Mouse (Mus musculus): ENCODE data around the gene Cdk5rap2. TPM values are rescaled to one million over a fixed set of nuclear protein-coding genes. Genes with fewer than 3 reads are reported as not detected.

Gene Cdk5rap2
- total and polyA plus RNA-seq, 2 experiments: 3.0 to 3.6 TPM

- H3K9ac ChIP-seq (ENCODE audit: low read depth, low read length): no peak overlapping the region
- DNase-seq (ENCODE audit: extremely low read depth, low read depth, low spot score): no peak
- no peaks in the 10 kb centered on the region for H3K79me2 ChIP-seq (ENCODE audit: control insufficient read depth, insufficient read depth, low read length)
- no peak overlapping the region for H3K27ac ChIP-seq (replicated peaks; ENCODE audit: insufficient read depth, low read depth, low read length)
- TF ChIP-seq CTCF (IDR thresholded peaks at IDR 0.05; ENCODE audit: low read depth, low read length): no peak
- TF ChIP-seq POLR2A (IDR thresholded peaks at IDR 0.05; ENCODE audit: extremely low read depth, insufficient read depth, low read length): no peak
- H3K4me3 ChIP-seq (ENCODE audit: insufficient read depth, low read depth, low read length): no peak overlapping the region
- no peaks in the 10 kb centered on the region for H3K4me1 ChIP-seq (ENCODE audit: control insufficient read depth, insufficient read depth, low read length)
- WGBS: 86% methylated on average over 3 of the region's 3 CpGs
- peaks cover 6% of the 10 kb centered on the region; the same call in 1 of the 2 replicates for H3K36me3 ChIP-seq (ENCODE audit: control insufficient read depth, insufficient read depth, low read length)
- H3K27me3 ChIP-seq (ENCODE audit: control insufficient read depth, insufficient read depth, low read length): no peaks in the 10 kb centered on the region
These were observed 166.6 kb downstream of the Cdk5rap2 start for GRCm38 (mm10) chr4:70243561-70244120.

DNA sequence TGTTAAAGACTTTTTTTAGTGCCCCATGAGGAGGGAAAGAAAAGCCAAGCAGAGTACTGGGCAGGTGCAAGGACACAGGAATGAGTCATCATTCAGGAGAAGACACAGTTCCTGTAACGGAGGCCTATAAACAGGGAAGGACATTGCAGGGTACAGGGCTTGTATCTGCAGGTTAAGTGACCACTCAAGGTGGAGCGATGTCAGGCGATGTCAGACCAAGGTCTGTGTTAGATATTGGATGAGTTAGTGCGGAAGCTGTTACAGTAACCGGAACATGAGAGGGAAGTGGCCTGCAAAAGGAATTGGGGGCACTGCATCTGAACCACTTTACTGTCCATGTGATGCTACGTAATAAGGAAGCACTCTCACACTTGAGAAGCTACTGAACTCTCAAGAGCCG, 170.5 kb downstream of the Cdk5rap2 start:
- DNase-seq (ENCODE audit: extremely low read depth, low read depth, low spot score): no peak
- no peak overlapping the region for H3K27ac ChIP-seq (replicated peaks; ENCODE audit: insufficient read depth, low read depth, low read length)
- no peaks in the 10 kb centered on the region for H3K4me1 ChIP-seq (ENCODE audit: control insufficient read depth, insufficient read depth, low read length)
- H3K36me3 ChIP-seq (ENCODE audit: control insufficient read depth, insufficient read depth, low read length): peaks cover 4% of the 10 kb centered on the region
- TF ChIP-seq CTCF (IDR thresholded peaks at IDR 0.05; ENCODE audit: low read depth, low read length) (no peak), POLR2A (IDR thresholded peaks at IDR 0.05; ENCODE audit: extremely low read depth, insufficient read depth, low read length) (no peak)
- no peaks in the 10 kb centered on the region for H3K79me2 ChIP-seq (ENCODE audit: control insufficient read depth, insufficient read depth, low read length)
- no peak overlapping the region for H3K9ac ChIP-seq (ENCODE audit: low read depth, low read length)
- no peak overlapping the region for H3K4me3 ChIP-seq (ENCODE audit: insufficient read depth, low read depth, low read length)
- H3K27me3 ChIP-seq (ENCODE audit: control insufficient read depth, insufficient read depth, low read length): no peaks in the 10 kb centered on the region
- 95% methylated on average over 7 of the region's 7 CpGs for WGBS

DNA sequence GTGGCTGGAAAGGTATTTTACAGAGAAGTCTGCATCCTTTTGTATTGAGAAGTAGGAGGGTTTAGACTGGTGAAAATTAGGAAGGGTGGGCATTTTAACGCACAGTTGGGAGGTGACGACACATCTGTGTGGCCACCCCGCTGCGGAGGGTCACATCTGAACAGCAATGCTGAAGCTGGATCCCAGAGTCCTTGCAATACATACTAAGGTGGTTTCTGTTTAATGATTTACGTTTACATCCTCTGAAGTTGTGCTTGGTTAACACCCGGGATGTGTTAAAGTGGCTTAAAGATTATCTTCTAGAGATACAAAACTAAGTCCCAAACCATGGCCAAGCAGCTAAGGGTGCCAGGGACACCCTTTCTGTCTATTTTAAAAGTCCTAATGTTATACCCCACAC, 171.4 kb downstream of the Cdk5rap2 start:
- Histone ChIP-seq H3K79me2 (ENCODE audit: control insufficient read depth, insufficient read depth, low read length) (no peaks in the 10 kb centered on the region), H3K4me3 (ENCODE audit: insufficient read depth, low read depth, low read length) (no peak overlapping the region), H3K9ac (ENCODE audit: low read depth, low read length) (no peak overlapping the region), H3K36me3 (ENCODE audit: control insufficient read depth, insufficient read depth, low read length) (peaks cover 4% of the 10 kb centered on the region), H3K27me3 (ENCODE audit: control insufficient read depth, insufficient read depth, low read length) (no peaks in the 10 kb centered on the region), H3K27ac (replicated peaks; ENCODE audit: insufficient read depth, low read depth, low read length) (no peak overlapping the region), H3K4me1 (ENCODE audit: control insufficient read depth, insufficient read depth, low read length) (no peaks in the 10 kb centered on the region)
- DNase-seq (ENCODE audit: extremely low read depth, low read depth, low spot score): no peak
- 98% methylated on average over 6 of the region's 6 CpGs for WGBS
- TF ChIP-seq POLR2A (IDR thresholded peaks at IDR 0.05; ENCODE audit: extremely low read depth, insufficient read depth, low read length) (no peak), CTCF (IDR thresholded peaks at IDR 0.05; ENCODE audit: low read depth, low read length) (no peak)

DNA sequence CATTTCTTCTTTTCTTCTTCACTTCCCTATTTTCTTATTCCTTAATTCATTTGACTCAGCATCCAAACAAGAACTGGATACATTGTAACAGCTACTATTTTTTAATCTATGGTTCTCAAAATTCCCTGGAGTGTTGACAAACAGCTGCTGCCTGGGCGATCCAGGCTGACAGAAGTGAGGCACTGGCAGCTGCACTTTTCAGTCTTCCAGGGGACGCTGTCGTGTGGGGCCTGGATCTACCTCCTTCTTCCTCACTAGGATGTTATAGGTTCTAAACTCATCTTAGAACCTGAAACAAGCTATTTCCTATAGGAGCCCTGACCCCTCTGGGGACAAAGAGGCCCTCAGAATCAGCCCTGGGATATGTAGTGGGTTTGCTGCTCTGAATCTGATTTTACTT, 177.9 kb downstream of the Cdk5rap2 start:
- DNase-seq (ENCODE audit: extremely low read depth, low read depth, low spot score): no peak
- 91% methylated on average over 3 of the region's 3 CpGs for WGBS
- no peak overlapping the region for H3K9ac ChIP-seq (ENCODE audit: low read depth, low read length)
- no peaks in the 10 kb centered on the region for H3K79me2 ChIP-seq (ENCODE audit: control insufficient read depth, insufficient read depth, low read length)
- H3K4me1 ChIP-seq (ENCODE audit: control insufficient read depth, insufficient read depth, low read length): no peaks in the 10 kb centered on the region
- no peaks in the 10 kb centered on the region for H3K27me3 ChIP-seq (ENCODE audit: control insufficient read depth, insufficient read depth, low read length)
- no peak overlapping the region for H3K27ac ChIP-seq (replicated peaks; ENCODE audit: insufficient read depth, low read depth, low read length)
- TF ChIP-seq POLR2A (IDR thresholded peaks at IDR 0.05; ENCODE audit: extremely low read depth, insufficient read depth, low read length): no peak
- TF ChIP-seq CTCF (IDR thresholded peaks at IDR 0.05; ENCODE audit: low read depth, low read length): no peak
- no peak overlapping the region for H3K4me3 ChIP-seq (ENCODE audit: insufficient read depth, low read depth, low read length)
- H3K36me3 ChIP-seq (ENCODE audit: control insufficient read depth, insufficient read depth, low read length): peaks cover 2% of the 10 kb centered on the region

DNA sequence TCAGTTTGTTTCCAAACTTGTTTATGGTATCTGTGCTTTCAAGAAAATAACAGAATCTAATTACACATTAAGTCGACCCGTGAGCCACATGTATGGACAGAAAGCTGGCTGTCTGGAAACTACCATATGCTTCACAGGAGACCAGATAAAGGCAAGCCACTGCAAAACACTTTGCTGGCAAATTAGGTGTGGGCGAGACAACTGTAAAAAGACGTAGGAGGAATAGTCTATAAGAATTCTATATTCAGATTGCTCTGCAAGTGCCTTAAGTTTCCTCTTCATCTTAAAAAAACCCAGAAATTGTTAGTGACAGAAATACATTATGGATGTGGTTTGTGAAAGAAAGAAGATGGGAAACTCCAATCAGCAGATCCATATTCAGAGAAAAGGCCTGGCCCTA, 180.4 kb downstream of the Cdk5rap2 start:
- no peak for DNase-seq (ENCODE audit: extremely low read depth, low read depth, low spot score)

DNA sequence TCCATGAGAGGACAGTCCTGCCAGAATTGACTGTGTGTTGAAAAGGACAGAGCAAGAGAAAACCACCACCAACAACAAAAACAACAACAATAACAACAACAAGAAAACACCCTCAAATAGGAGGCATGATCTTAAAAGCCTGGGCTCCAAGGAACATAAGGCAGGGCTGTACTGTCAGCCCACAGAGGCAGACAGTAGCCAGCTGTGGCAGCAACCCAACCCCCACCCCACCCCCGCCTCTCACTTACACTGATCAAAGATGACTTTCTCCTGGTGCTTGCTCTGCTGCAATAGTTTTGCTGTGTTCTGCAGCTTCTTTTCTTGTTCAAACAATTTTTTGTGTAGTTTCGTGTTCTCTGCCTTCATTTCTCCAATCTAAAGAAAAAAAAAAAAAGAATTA, 181.9 kb downstream of the Cdk5rap2 start:
- WGBS: 82% methylated on average over 2 of the region's 2 CpGs
- TF ChIP-seq CTCF (IDR thresholded peaks at IDR 0.05; ENCODE audit: low read depth, low read length): no peak
- TF ChIP-seq POLR2A (IDR thresholded peaks at IDR 0.05; ENCODE audit: extremely low read depth, insufficient read depth, low read length): no peak
- no peaks in the 10 kb centered on the region for H3K79me2 ChIP-seq (ENCODE audit: control insufficient read depth, insufficient read depth, low read length)
- H3K27me3 ChIP-seq (ENCODE audit: control insufficient read depth, insufficient read depth, low read length): no peaks in the 10 kb centered on the region
- H3K4me1 ChIP-seq (ENCODE audit: control insufficient read depth, insufficient read depth, low read length): no peaks in the 10 kb centered on the region
- H3K9ac ChIP-seq (ENCODE audit: low read depth, low read length): no peak overlapping the region
- H3K27ac ChIP-seq (replicated peaks; ENCODE audit: insufficient read depth, low read depth, low read length): no peak overlapping the region
- peaks cover under 1% of the 10 kb centered on the region; the same call in 1 of the 2 replicates for H3K36me3 ChIP-seq (ENCODE audit: control insufficient read depth, insufficient read depth, low read length)
- no peak for DNase-seq (ENCODE audit: extremely low read depth, low read depth, low spot score)
- no peak overlapping the region for H3K4me3 ChIP-seq (ENCODE audit: insufficient read depth, low read depth, low read length)

More for the DNA sequence above, 180.4 kb downstream of the Cdk5rap2 start:
- H3K27ac ChIP-seq (replicated peaks; ENCODE audit: insufficient read depth, low read depth, low read length): no peak overlapping the region
- no peak overlapping the region for H3K9ac ChIP-seq (ENCODE audit: low read depth, low read length)
- no peaks in the 10 kb centered on the region for H3K79me2 ChIP-seq (ENCODE audit: control insufficient read depth, insufficient read depth, low read length)
- no peak for TF ChIP-seq CTCF (IDR thresholded peaks at IDR 0.05; ENCODE audit: low read depth, low read length)
- H3K36me3 ChIP-seq (ENCODE audit: control insufficient read depth, insufficient read depth, low read length): peaks cover 2% of the 10 kb centered on the region; the same call in 1 of the 2 replicates
- WGBS: 97% methylated on average over 4 of the region's 4 CpGs
- no peak overlapping the region for H3K4me3 ChIP-seq (ENCODE audit: insufficient read depth, low read depth, low read length)
- no peaks in the 10 kb centered on the region for H3K4me1 ChIP-seq (ENCODE audit: control insufficient read depth, insufficient read depth, low read length)
- no peaks in the 10 kb centered on the region for H3K27me3 ChIP-seq (ENCODE audit: control insufficient read depth, insufficient read depth, low read length)

Data from liver, adult 2 months (tissue).